Mouse (Mus musculus) forebrain, postnatal 0 days (tissue): ENCODE data around the gene Adcy6. TPM values are rescaled to one million over a fixed set of nuclear protein-coding genes. Genes with fewer than 3 reads are reported as not detected.
"Not testable (repeated sequence)": the region's sequence is repeated elsewhere in the genome, so short reads cannot be mapped to it uniquely, and the experiment has no call there.

ENCODE experiments used
- ATAC-seq: fragments of 200-750 bp; cut with Nextera tagmentation; 2 replicates; pipeline ENCODE4 v1.8.0; 2017; ENCODE audit warnings: mild to moderate bottlenecking, moderate library complexity
- DNase-seq: peaks from one replicate; pipeline ENCODE4 v3.0.0-alpha.2; 2015
- H3K27ac ChIP-seq: fragments of 300-500 bp; sonication (generic); 2 replicates; pipeline ENCODE4 v1.5.1; 2014; ENCODE audit warnings: low read depth, mild to moderate bottlenecking, antibody characterized with exemption, low read length, moderate library complexity, mixed read lengths
- H3K27me3 ChIP-seq: fragments of 300-500 bp; sonication (generic); 2 replicates; pipeline ENCODE4 v1.6.1; 2014; ENCODE audit warnings: mild to moderate bottlenecking, low read length, mixed read lengths; ENCODE audit not compliant: insufficient read depth
- H3K36me3 ChIP-seq: fragments of 300-500 bp; sonication (generic); 2 replicates; pipeline ENCODE4 v1.6.1; 2014; ENCODE audit warnings: mild to moderate bottlenecking, moderate library complexity; ENCODE audit not compliant: insufficient read depth
- H3K4me1 ChIP-seq: fragments of 300-500 bp; sonication (generic); 2 replicates; pipeline ENCODE4 v1.6.1; 2014; ENCODE audit warnings: antibody characterized with exemption; ENCODE audit not compliant: insufficient read depth
- H3K4me2 ChIP-seq: fragments of 300-500 bp; sonication (generic); 2 replicates; pipeline ENCODE4 v1.6.1; 2014; ENCODE audit warnings: low read depth, mild to moderate bottlenecking, moderate library complexity
- H3K4me3 ChIP-seq: fragments of 300-500 bp; sonication (generic); 2 replicates; pipeline ENCODE4 v1.5.1; 2014; ENCODE audit warnings: low read depth, low read length, mixed read lengths
- H3K9ac ChIP-seq: fragments of 300-500 bp; sonication (generic); 2 replicates; pipeline ENCODE4 v1.6.1; 2014; ENCODE audit warnings: mild to moderate bottlenecking
- H3K9me3 ChIP-seq: fragments of 300-500 bp; sonication (generic); 2 replicates; pipeline ENCODE4 v1.6.1; 2016; ENCODE audit warnings: low read length
- CTCF ChIP-seq: sonication (generic); IDR thresholded peaks from 2 replicates; pipeline ENCODE4 v1.5.1; 2016; ENCODE audit warnings: antibody characterized with exemption, control low read depth, low read depth
- WGBS: fragments of 180-500 bp; shearing (Covaris S2); extraction: QIAGEN DNeasy Blood & Tissue Kit; methylation state at CpG from one replicate; pipeline ENCODE4 v1.1.7; 2014; 5-methylcytosine and 5-hydroxymethylcytosine counted together
- polyA plus RNA-seq: library from polyadenylated mRNA; unstranded; fragments of >200 nt; fragmentation: Nextera tagmentation; extraction: Ambion mirVana; gene quantifications from 2 replicates; pipeline ENCODE4 v1.2.1, GENCODE M21; 2015
- total RNA-seq: library from RNA; depleted of rRNA; stranded (reverse); fragments of >200 nt; gene quantifications from 2 replicates; pipeline ENCODE4 v1.2.3, GENCODE M21; 2014

Adcy6 gene
- total and polyA plus RNA-seq, 2 experiments from 2014 or later = 5.4 to 42.3 TPM

DNA sequence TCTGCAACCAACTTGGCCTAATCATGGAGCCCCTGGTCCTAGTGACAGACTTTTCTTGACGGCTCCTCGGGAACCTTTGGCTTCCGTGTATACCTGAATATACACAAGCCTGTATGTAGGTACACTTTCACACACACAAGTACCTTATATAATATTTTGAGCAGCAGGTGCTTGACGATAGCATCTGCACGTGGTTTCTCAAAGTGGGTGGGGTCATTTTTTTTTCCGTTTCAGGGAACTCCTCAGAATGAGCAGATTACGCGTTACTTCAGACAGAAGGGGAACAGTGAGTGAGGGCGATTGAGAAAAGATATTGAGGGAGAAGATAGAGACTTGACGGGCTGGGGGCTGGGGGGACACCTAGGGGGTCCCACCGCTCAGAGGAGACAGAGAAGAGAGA is 22.1 kb downstream of the Adcy6 start:
- ATAC-seq (no peak), DNase-seq (no peak)
- Histone ChIP-seq H3K36me3 (peaks cover 24% of the 10 kb centered on the region), H3K27ac (no peak overlapping the region), H3K27me3 (no peaks in the 10 kb centered on the region), H3K4me3 (no peak overlapping the region), H3K9me3 (no peaks in the 10 kb centered on the region), H3K9ac (no peak overlapping the region), H3K4me1 (no peaks in the 10 kb centered on the region), H3K4me2 (no peak overlapping the region)
- no peak for TF ChIP-seq CTCF
- WGBS = 86% methylated on average over 11 of the region's 11 CpGs

DNA sequence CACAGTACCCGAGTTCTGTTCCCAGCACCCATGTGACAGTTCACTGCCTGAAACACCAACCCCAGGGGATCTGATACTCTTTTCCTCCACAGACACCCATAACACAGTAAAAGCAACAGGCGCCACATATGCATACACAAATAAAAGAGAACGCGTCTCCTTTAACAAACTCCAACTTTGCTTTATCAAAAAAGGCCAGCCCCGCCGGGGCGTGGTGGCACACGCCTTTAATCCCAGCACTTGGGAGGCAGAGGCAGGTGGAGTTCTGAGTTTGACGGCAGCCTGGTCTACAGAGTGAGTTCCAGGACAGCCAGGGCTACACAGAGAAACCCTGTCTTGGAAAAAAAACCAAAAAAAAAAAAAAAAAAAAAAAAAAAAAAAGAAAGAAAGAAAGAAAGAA is 23.7 kb downstream of the Adcy6 start:
- H3K27ac ChIP-seq, DNase-seq, H3K4me3 ChIP-seq, ATAC-seq, H3K4me1 ChIP-seq, H3K9me3 ChIP-seq, H3K27me3 ChIP-seq, H3K4me2 ChIP-seq, H3K9ac ChIP-seq, H3K36me3 ChIP-seq: not testable (repeated sequence)
- WGBS = 87% methylated on average over 9 of the region's 9 CpGs

DNA sequence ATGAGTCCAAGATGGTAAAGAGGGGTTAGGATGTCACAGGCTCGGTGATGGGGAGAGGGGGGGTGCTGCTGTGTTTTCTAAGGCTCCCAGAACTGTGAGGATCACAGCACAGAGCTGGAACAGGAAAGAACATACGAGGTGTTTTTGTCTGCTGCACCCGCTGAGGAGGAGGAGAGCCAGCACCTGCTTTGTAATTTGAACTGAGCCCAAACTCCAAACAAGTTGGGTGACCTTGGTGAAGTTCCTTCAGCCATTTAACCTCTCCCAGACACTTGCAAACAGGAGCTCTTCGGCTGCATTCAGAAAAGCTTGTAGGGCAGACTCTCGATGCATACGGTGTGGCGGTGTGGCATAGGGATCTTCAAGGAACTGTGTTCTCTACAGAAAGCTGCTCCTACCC is 24.5 kb downstream of the Adcy6 start:
- ATAC-seq = no peak
- Histone ChIP-seq H3K9me3 (no peaks in the 10 kb centered on the region), H3K27ac (no peak overlapping the region), H3K27me3 (no peaks in the 10 kb centered on the region), H3K9ac (no peak overlapping the region), H3K4me3 (no peak overlapping the region), H3K36me3 (peaks cover under 1% of the 10 kb centered on the region; the same call in 1 of the 2 replicates), H3K4me1 (no peaks in the 10 kb centered on the region), H3K4me2 (no peak overlapping the region)
- WGBS = 43% methylated on average over 7 of the region's 7 CpGs
- no peak for DNase-seq
- no peak for TF ChIP-seq CTCF

DNA sequence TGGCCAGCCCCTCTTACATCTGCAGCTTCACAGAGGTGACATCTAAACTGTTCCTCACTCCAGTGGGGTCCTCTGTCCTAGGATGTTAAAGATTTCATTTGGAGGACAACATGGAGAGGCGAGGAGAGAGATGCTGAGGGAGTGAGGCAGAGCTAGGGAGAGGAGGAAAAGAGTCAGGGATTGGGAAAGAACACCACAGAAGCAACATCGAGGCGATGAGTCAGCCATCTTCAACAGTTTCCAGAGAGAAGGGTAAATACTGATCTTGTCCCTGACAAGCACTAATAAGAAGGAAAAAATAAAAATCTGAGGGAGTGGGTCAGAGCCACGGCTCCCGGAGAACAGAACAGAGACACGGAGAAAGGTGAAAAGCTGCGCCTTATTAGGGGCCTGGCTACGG is 26.9 kb downstream of the Adcy6 start:
- H3K27ac ChIP-seq = no peak overlapping the region
- H3K36me3 ChIP-seq = no peaks in the 10 kb centered on the region
- DNase-seq (no peak), ATAC-seq (no peak)
- no peaks in the 10 kb centered on the region for H3K4me1 ChIP-seq
- H3K4me3 ChIP-seq = no peak overlapping the region
- no peaks in the 10 kb centered on the region for H3K27me3 ChIP-seq
- no peak for TF ChIP-seq CTCF
- H3K9me3 ChIP-seq = no peaks in the 10 kb centered on the region
- H3K4me2 ChIP-seq = no peak overlapping the region
- WGBS = 78% methylated on average over 8 of the region's 8 CpGs
- H3K9ac ChIP-seq = no peak overlapping the region

DNA sequence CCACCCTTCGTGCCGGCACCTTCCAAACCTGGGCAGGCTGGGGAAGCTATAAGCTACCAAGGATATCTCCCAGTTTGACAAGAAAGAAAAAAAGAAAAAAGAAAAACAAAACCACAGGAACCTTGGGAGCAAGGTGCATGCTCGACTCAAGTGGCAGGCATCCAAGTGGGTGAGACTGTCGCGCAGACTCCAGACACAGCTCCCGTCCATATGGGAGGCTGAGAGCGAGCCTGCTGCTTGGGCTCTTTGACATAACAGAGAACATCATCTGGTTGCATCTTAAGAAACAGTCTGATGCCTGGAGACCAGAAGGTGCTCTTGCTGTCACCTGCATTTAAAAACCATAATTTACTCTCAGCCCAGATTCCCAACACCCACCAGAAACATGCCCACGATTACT is 27.5 kb downstream of the Adcy6 start:
- H3K9me3 ChIP-seq = no peaks in the 10 kb centered on the region
- no peak for TF ChIP-seq CTCF
- H3K4me1 ChIP-seq = no peaks in the 10 kb centered on the region
- no peaks in the 10 kb centered on the region for H3K27me3 ChIP-seq
- H3K4me2 ChIP-seq = no peak overlapping the region
- DNase-seq (peak; percentile 31), ATAC-seq (peak; percentile 49; the same call in 1 of the 2 replicates)
- 58% methylated on average over 8 of the region's 8 CpGs for WGBS
- H3K9ac ChIP-seq = no peak overlapping the region
- no peaks in the 10 kb centered on the region for H3K36me3 ChIP-seq
- H3K4me3 ChIP-seq = no peak overlapping the region
- H3K27ac ChIP-seq = no peak overlapping the region

DNA sequence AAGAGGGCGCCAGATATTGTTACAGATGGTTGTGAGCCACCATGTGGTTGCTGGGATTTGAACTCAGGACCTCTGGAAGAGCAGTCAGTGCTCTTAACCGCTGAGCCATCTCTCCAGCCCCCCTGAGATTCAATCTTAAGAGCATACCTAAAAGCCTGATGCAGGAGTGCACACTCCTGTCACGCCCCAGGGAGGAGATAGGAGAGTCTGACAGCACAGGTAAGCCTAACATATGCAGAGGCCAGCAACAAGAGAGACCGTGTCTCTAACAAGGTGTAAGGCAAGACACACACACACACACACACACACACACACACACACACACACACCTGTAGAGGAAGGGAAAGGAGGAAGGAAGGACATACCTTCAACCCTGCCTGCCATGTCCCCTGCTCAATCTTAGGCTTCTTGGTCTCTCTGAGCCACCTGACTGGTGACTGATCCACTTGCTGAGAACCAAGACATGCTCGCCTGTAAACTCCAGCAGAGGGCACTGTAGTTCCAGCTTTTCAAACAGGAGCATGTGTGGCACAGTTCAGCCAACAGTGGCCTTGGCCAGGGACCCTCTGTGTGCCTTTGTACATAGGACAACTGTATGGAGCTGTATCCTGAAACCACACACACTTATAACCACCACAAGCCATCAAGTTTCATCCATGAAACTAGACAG is 29.9 kb downstream of the Adcy6 start:
- peak; percentile 94 for TF ChIP-seq CTCF
- Histone ChIP-seq H3K36me3 (no peaks in the 10 kb centered on the region), H3K4me2 (no peak overlapping the region), H3K9me3 (no peaks in the 10 kb centered on the region), H3K4me3 (no peak overlapping the region), H3K4me1 (no peaks in the 10 kb centered on the region), H3K27ac (no peak overlapping the region), H3K9ac (no peak overlapping the region), H3K27me3 (no peaks in the 10 kb centered on the region)
- 40% methylated on average over 5 of the region's 5 CpGs for WGBS
- ATAC-seq = peak; percentile 93
- DNase-seq = peak; percentile 88

DNA sequence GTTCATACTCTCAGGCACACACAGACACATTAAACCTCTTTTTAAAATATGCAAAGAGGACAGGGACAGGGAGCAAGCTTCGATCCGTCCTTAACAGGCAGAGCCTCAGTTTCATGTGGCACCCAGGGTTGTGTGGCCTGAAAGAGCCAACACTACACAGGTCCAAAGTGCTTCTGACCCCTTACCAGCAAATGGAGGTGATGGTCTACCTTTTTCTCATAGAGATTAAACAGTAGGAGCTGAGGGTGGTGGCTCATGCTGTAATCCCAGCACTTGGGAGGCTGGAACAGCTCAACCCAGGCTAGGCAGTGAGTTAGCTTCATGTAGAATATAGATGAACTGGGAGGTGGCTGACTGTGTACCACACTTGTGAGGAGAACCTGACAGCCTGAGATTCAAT is 30.6 kb downstream of the Adcy6 start:
- H3K4me1 ChIP-seq = no peaks in the 10 kb centered on the region
- DNase-seq (no peak), ATAC-seq (no peak)
- H3K4me2 ChIP-seq = no peak overlapping the region
- no peak for TF ChIP-seq CTCF
- 76% methylated on average over 2 of the region's 2 CpGs for WGBS
- H3K27me3 ChIP-seq = no peaks in the 10 kb centered on the region; the same call in 1 of the 2 replicates
- H3K4me3 ChIP-seq = no peak overlapping the region
- no peak overlapping the region for H3K9ac ChIP-seq
- no peaks in the 10 kb centered on the region for H3K9me3 ChIP-seq
- no peaks in the 10 kb centered on the region for H3K36me3 ChIP-seq
- H3K27ac ChIP-seq = no peak overlapping the region
